Mouse (Mus musculus): ENCODE results near the gene Bsn.

GRCm38 (mm10) chr9:108213105-108213504 lies 22.9 kb upstream of the Bsn start:
- TF ChIP-seq EP300 (IDR thresholded peaks at IDR 0.05; ENCODE audit: low read depth) (no peak), CTCF (IDR thresholded peaks at IDR 0.05; ENCODE audit: low read depth) (no peak)

Measured in liver, postnatal 0 days (tissue).